Mouse (Mus musculus) limb, embryonic 12.5 days (tissue): ENCODE measurements at regions not wholly inside any gene's neighbourhood (a gene's known extent, or its start where the extent isn't known, plus 50 kb on each side); places are given as distances from the start of the nearest gene placed in this dataset.

ENCODE experiments used
- ATAC-seq: fragments of 200-750 bp; cut with Nextera tagmentation; 2 replicates; pipeline ENCODE4 v1.8.0; 2017; ENCODE audit warnings: low read depth, moderate TSS enrichment; ENCODE audit not compliant: insufficient number of reproducible peaks, insufficient read depth, low FRiP score, low TSS enrichment
- H3K27ac ChIP-seq: fragments of 300-500 bp; sonication (generic); 2 replicates; pipeline ENCODE4 v1.5.1; 2016; ENCODE audit warnings: mild to moderate bottlenecking, moderate library complexity
- H3K27me3 ChIP-seq: fragments of 300-500 bp; sonication (generic); 2 replicates; pipeline ENCODE4 v1.6.1; 2016; ENCODE audit warnings: mild to moderate bottlenecking, moderate library complexity
- H3K36me3 ChIP-seq: fragments of 300-500 bp; sonication (generic); 2 replicates; pipeline ENCODE4 v1.6.1; 2016; ENCODE audit warnings: mild to moderate bottlenecking, moderate library complexity
- H3K4me1 ChIP-seq: fragments of 300-500 bp; sonication (generic); replicated peaks from 2 replicates; pipeline ENCODE4 v1.6.1; 2016
- H3K4me2 ChIP-seq: fragments of 300-500 bp; sonication (generic); 2 replicates; pipeline ENCODE4 v1.6.1; 2016; ENCODE audit warnings: mild to moderate bottlenecking, moderate library complexity
- H3K4me3 ChIP-seq: fragments of 300-500 bp; sonication (generic); replicated peaks from 2 replicates; pipeline ENCODE4 v1.5.1; 2016; ENCODE audit warnings: mild to moderate bottlenecking
- H3K9ac ChIP-seq: fragments of 300-500 bp; sonication (generic); replicated peaks from 2 replicates; pipeline ENCODE4 v1.6.1; 2016; ENCODE audit warnings: mild to moderate bottlenecking, moderate library complexity
- H3K9me3 ChIP-seq: fragments of 300-500 bp; sonication (generic); 2 replicates; pipeline ENCODE4 v1.6.1; 2016; ENCODE audit warnings: mild to moderate bottlenecking, moderate library complexity
- WGBS: fragments of 180-500 bp; shearing (Covaris S2); methylation state at CpG from one replicate; pipeline ENCODE4 v1.1.7; 2016; 5-methylcytosine and 5-hydroxymethylcytosine counted together

- H3K36me3 ChIP-seq = no peaks in the 10 kb centered on the region
These were observed 97.4 kb upstream of the Adpgk start for GRCm38 (mm10) chr9:59193971-59194370.

GRCm38 (mm10) chr9:59189141-59189540 is 102.2 kb upstream of the Adpgk start:
- WGBS = 30% methylated on average over 9 of the region's 9 CpGs
- H3K4me1 ChIP-seq = peaks cover 22% of the 10 kb centered on the region
- ATAC-seq = no peak
- no peak overlapping the region for H3K4me3 ChIP-seq
- no peak overlapping the region for H3K27ac ChIP-seq
- 0 out of 2 replicates have a peak overlapping the region, but pooled peaks have one; percentile 13 for H3K4me2 ChIP-seq
- no peaks in the 10 kb centered on the region; the same call in 1 of the 2 replicates for H3K27me3 ChIP-seq
- H3K9me3 ChIP-seq = no peaks in the 10 kb centered on the region
- H3K9ac ChIP-seq = no peak overlapping the region
- H3K36me3 ChIP-seq = no peaks in the 10 kb centered on the region

More at GRCm38 (mm10) chr9:59193971-59194370, 97.4 kb upstream of the Adpgk start:
- H3K27me3 ChIP-seq = no peaks in the 10 kb centered on the region
- no peak overlapping the region for H3K4me2 ChIP-seq
- peaks cover 27% of the 10 kb centered on the region for H3K4me1 ChIP-seq
- no peak overlapping the region for H3K4me3 ChIP-seq
- ATAC-seq = no peak
- WGBS = 90% methylated on average over 11 of the region's 11 CpGs
- H3K27ac ChIP-seq = no peak overlapping the region
- H3K9me3 ChIP-seq = no peaks in the 10 kb centered on the region
- no peak overlapping the region for H3K9ac ChIP-seq

GRCm38 (mm10) chr9:59188411-59188810 is 102.9 kb upstream of the Adpgk start:
- ATAC-seq = no peak
- no peak overlapping the region for H3K9ac ChIP-seq
- no peak overlapping the region for H3K4me2 ChIP-seq
- 87% methylated on average over 4 of the region's 4 CpGs for WGBS
- H3K4me1 ChIP-seq = peaks cover 22% of the 10 kb centered on the region
- H3K36me3 ChIP-seq = no peaks in the 10 kb centered on the region
- no peaks in the 10 kb centered on the region; the same call in 1 of the 2 replicates for H3K27me3 ChIP-seq
- no peak overlapping the region for H3K4me3 ChIP-seq
- no peaks in the 10 kb centered on the region for H3K9me3 ChIP-seq
- no peak overlapping the region for H3K27ac ChIP-seq

GRCm38 (mm10) chr9:59186326-59186725 is 105.0 kb upstream of the Adpgk start:
- Histone ChIP-seq H3K4me2 (no peak overlapping the region), H3K27ac (no peak overlapping the region), H3K36me3 (no peaks in the 10 kb centered on the region), H3K9ac (no peak overlapping the region), H3K27me3 (no peaks in the 10 kb centered on the region; the same call in 1 of the 2 replicates), H3K4me1 (peaks cover 33% of the 10 kb centered on the region), H3K9me3 (no peaks in the 10 kb centered on the region), H3K4me3 (no peak overlapping the region)
- WGBS = 9% methylated on average over 4 of the region's 4 CpGs
- ATAC-seq = no peak; the same call in 1 of the 2 replicates

- H3K4me2 ChIP-seq = no peak overlapping the region
- WGBS = 76% methylated on average over 3 of the region's 3 CpGs
- H3K4me3 ChIP-seq = no peak overlapping the region
- H3K27me3 ChIP-seq = no peaks in the 10 kb centered on the region; the same call in 1 of the 2 replicates
- no peak overlapping the region for H3K27ac ChIP-seq
- H3K36me3 ChIP-seq = no peaks in the 10 kb centered on the region
- no peaks in the 10 kb centered on the region for H3K9me3 ChIP-seq
- no peak overlapping the region for H3K9ac ChIP-seq
- no peak for ATAC-seq
- H3K4me1 ChIP-seq = peaks cover 24% of the 10 kb centered on the region
These were observed 107.3 kb upstream of the Adpgk start for GRCm38 (mm10) chr9:59184089-59184488.

GRCm38 (mm10) chr9:59182906-59183305 is 108.5 kb upstream of the Adpgk start:
- no peak for ATAC-seq
- no peak overlapping the region for H3K27ac ChIP-seq
- no peak overlapping the region for H3K4me3 ChIP-seq
- no peaks in the 10 kb centered on the region for H3K9me3 ChIP-seq
- no peak overlapping the region for H3K4me2 ChIP-seq
- no peaks in the 10 kb centered on the region for H3K36me3 ChIP-seq
- H3K9ac ChIP-seq = no peak overlapping the region
- H3K27me3 ChIP-seq = peaks cover 4% of the 10 kb centered on the region; the same call in 1 of the 2 replicates
- peaks cover 18% of the 10 kb centered on the region for H3K4me1 ChIP-seq
- 63% methylated on average over 6 of the region's 6 CpGs for WGBS

- ATAC-seq = no peak
- Histone ChIP-seq H3K4me2 (no peak overlapping the region), H3K4me1 (peaks cover 18% of the 10 kb centered on the region), H3K27ac (no peak overlapping the region), H3K4me3 (no peak overlapping the region), H3K36me3 (no peaks in the 10 kb centered on the region), H3K27me3 (peaks cover 4% of the 10 kb centered on the region; the same call in 1 of the 2 replicates), H3K9ac (no peak overlapping the region), H3K9me3 (no peaks in the 10 kb centered on the region)
- 60% methylated on average over 8 of the region's 8 CpGs for WGBS
These were observed 108.9 kb upstream of the Adpgk start for GRCm38 (mm10) chr9:59182490-59182889.

- H3K9me3 ChIP-seq = 0 out of 2 replicates have a peak, but pooled peaks cover 3% of the 10 kb centered on the region
- WGBS = 95% methylated on average over 2 of the region's 2 CpGs
- H3K4me1 ChIP-seq = no peaks in the 10 kb centered on the region
- H3K27ac ChIP-seq = no peak overlapping the region
- no peak overlapping the region for H3K9ac ChIP-seq
- H3K4me2 ChIP-seq = no peak overlapping the region
- no peaks in the 10 kb centered on the region for H3K36me3 ChIP-seq
- no peak overlapping the region for H3K4me3 ChIP-seq
- ATAC-seq = no peak
- no peaks in the 10 kb centered on the region for H3K27me3 ChIP-seq
These were observed 119.8 kb upstream of the Adpgk start for GRCm38 (mm10) chr9:59171576-59171975.

GRCm38 (mm10) chr9:59163390-59163976 is 127.2 kb upstream of the Neo1 start:
- WGBS = 25% methylated on average over 6 of the region's 6 CpGs
- ATAC-seq = no peak
- H3K4me2 ChIP-seq = no peak overlapping the region
- H3K4me3 ChIP-seq = no peak overlapping the region
- no peaks in the 10 kb centered on the region for H3K36me3 ChIP-seq
- no peak overlapping the region for H3K9ac ChIP-seq
- no peaks in the 10 kb centered on the region; the same call in 1 of the 2 replicates for H3K9me3 ChIP-seq
- no peak overlapping the region for H3K27ac ChIP-seq
- peaks cover 5% of the 10 kb centered on the region; the same call in 1 of the 2 replicates for H3K4me1 ChIP-seq
- no peaks in the 10 kb centered on the region for H3K27me3 ChIP-seq

- no peak overlapping the region for H3K4me2 ChIP-seq
- no peaks in the 10 kb centered on the region for H3K27me3 ChIP-seq
- H3K27ac ChIP-seq = peak overlapping the region; percentile 41; the same call in 1 of the 2 replicates
- no peak overlapping the region for H3K9ac ChIP-seq
- H3K4me3 ChIP-seq = no peak overlapping the region
- H3K9me3 ChIP-seq = no peaks in the 10 kb centered on the region; the same call in 1 of the 2 replicates
- H3K36me3 ChIP-seq = no peaks in the 10 kb centered on the region
- ATAC-seq = no peak
- 31% methylated on average over 4 of the region's 4 CpGs for WGBS
- peaks cover 5% of the 10 kb centered on the region; the same call in 1 of the 2 replicates for H3K4me1 ChIP-seq
These were observed 126.7 kb upstream of the Neo1 start for GRCm38 (mm10) chr9:59162954-59163353.

- no peak for ATAC-seq
- no peak overlapping the region for H3K4me3 ChIP-seq
- no peak overlapping the region for H3K4me2 ChIP-seq
- H3K27ac ChIP-seq = no peak overlapping the region
- peaks cover 14% of the 10 kb centered on the region for H3K4me1 ChIP-seq
- no peaks in the 10 kb centered on the region for H3K36me3 ChIP-seq
- no peak overlapping the region for H3K9ac ChIP-seq
- H3K27me3 ChIP-seq = no peaks in the 10 kb centered on the region
- no peaks in the 10 kb centered on the region for H3K9me3 ChIP-seq
- 77% methylated on average over 5 of the region's 5 CpGs for WGBS
These were observed 121.4 kb upstream of the Neo1 start for GRCm38 (mm10) chr9:59157663-59158062.

GRCm38 (mm10) chr9:59153945-59154344 is 117.7 kb upstream of the Neo1 start:
- Histone ChIP-seq H3K4me2 (no peak overlapping the region), H3K9me3 (no peaks in the 10 kb centered on the region), H3K36me3 (no peaks in the 10 kb centered on the region), H3K27me3 (no peaks in the 10 kb centered on the region), H3K9ac (no peak overlapping the region), H3K4me1 (peaks cover 14% of the 10 kb centered on the region), H3K27ac (peak overlapping the region; percentile 9; the same call in 1 of the 2 replicates), H3K4me3 (no peak overlapping the region)
- ATAC-seq = no peak
- 74% methylated on average over 3 of the region's 3 CpGs for WGBS
